ENCODE assay signal across 12 mouse cellular contexts in genomic region chr9:15937837-15938514, GRCm38 (mm10).
DNase-seq lines count a peak whose midpoint lies in the region; ATAC-seq and TF ChIP-seq lines count a peak whose summit lies in the region.
"Had no signal": no experiment of that assay in that cellular context is flagged by ENCODE, and none has a peak within 500 bp of the region (broad histone marks: within the 10 kb centered on the region; RNA-seq: fewer than 3 reads in every experiment).

No protein-coding gene starts in this region.

- H3K27me3 ChIP-seq in hindbrain, embryonic 16.5 days (replicated peaks; ENCODE audit: control insufficient read depth, insufficient read depth, low read length) = no peaks in the 10 kb centered on the region
- H3K27me3 ChIP-seq in hindbrain, embryonic 14.5 days (ENCODE audit: control insufficient read depth, insufficient read depth, low read length) = no peaks in the 10 kb centered on the region
- no peaks in the 10 kb centered on the region for H3K27me3 ChIP-seq in midbrain, embryonic 11.5 days (ENCODE audit: control insufficient read depth, insufficient read depth, low read length)
- no peaks in the 10 kb centered on the region for H3K27me3 ChIP-seq in midbrain, embryonic 16.5 days (ENCODE audit: control insufficient read depth, insufficient read depth, low read depth, low read length)
- no peaks in the 10 kb centered on the region for H3K27me3 ChIP-seq in midbrain, postnatal 0 days (ENCODE audit: insufficient read depth, low read length)
- H3K27me3 ChIP-seq in cerebellum, adult 2 months (ENCODE audit: control insufficient read depth, insufficient read depth, low read length) = no peaks in the 10 kb centered on the region
- H3K27me3 ChIP-seq: heart, embryonic 13.5 days; neural tube, embryonic 12.5 days had no signal

- H3K27ac ChIP-seq in hindbrain, embryonic 16.5 days (ENCODE audit: low read depth, low read length) = no peak overlapping the region
- H3K27ac ChIP-seq in hindbrain, embryonic 14.5 days = no peak overlapping the region
- no peak overlapping the region for H3K27ac ChIP-seq in midbrain, embryonic 11.5 days (ENCODE audit: low read depth, low read length)
- no peak overlapping the region for H3K27ac ChIP-seq in midbrain, embryonic 16.5 days (ENCODE audit: low read length)
- H3K27ac ChIP-seq in midbrain, postnatal 0 days (ENCODE audit: low read depth, low read length) = no peak overlapping the region
- no peak overlapping the region for H3K27ac ChIP-seq in cerebellum, adult 2 months (ENCODE audit: insufficient read depth, low read length)
- H3K27ac ChIP-seq: heart, embryonic 13.5 days; neural tube, embryonic 12.5 days had no signal

- 0 out of 2 replicates have a peak, but pooled peaks have one; percentile 12 for TF ChIP-seq CTCF in midbrain, postnatal 0 days (IDR thresholded peaks at IDR 0.05)
- no peak for TF ChIP-seq CTCF in cerebellum, adult 2 months (IDR thresholded peaks at IDR 0.05; ENCODE audit: borderline replicate concordance, insufficient read depth, low read depth, low read length)

- H3K4me1 ChIP-seq in hindbrain, embryonic 16.5 days (ENCODE audit: control insufficient read depth, insufficient read depth, low read depth, low read length) = no peaks in the 10 kb centered on the region
- H3K4me1 ChIP-seq in hindbrain, embryonic 14.5 days (replicated peaks; ENCODE audit: control insufficient read depth, insufficient read depth, low read length) = no peaks in the 10 kb centered on the region
- no peaks in the 10 kb centered on the region for H3K4me1 ChIP-seq in midbrain, embryonic 11.5 days (ENCODE audit: control insufficient read depth, insufficient read depth, low read length)
- H3K4me1 ChIP-seq in midbrain, embryonic 16.5 days (ENCODE audit: control insufficient read depth, insufficient read depth, low read length) = no peaks in the 10 kb centered on the region
- no peaks in the 10 kb centered on the region for H3K4me1 ChIP-seq in midbrain, postnatal 0 days (ENCODE audit: insufficient read depth, low read length)
- no peaks in the 10 kb centered on the region for H3K4me1 ChIP-seq in cerebellum, adult 2 months (ENCODE audit: control insufficient read depth, insufficient read depth, low read length)
- H3K4me1 ChIP-seq: neural tube, embryonic 12.5 days had no signal

- no peak overlapping the region for H3K4me2 ChIP-seq in hindbrain, embryonic 16.5 days (ENCODE audit: low read length)
- no peak overlapping the region for H3K4me2 ChIP-seq in hindbrain, embryonic 14.5 days (replicated peaks)
- H3K4me2 ChIP-seq in midbrain, embryonic 11.5 days = no peak overlapping the region
- H3K4me2 ChIP-seq in midbrain, embryonic 16.5 days (ENCODE audit: low read length) = no peak overlapping the region
- H3K4me2 ChIP-seq in midbrain, postnatal 0 days (ENCODE audit: low read depth, low read length, poor library complexity, severe bottlenecking) = no peak overlapping the region
- H3K4me2 ChIP-seq: heart, embryonic 13.5 days; neural tube, embryonic 12.5 days had no signal

- no peak overlapping the region for H3K4me3 ChIP-seq in hindbrain, embryonic 16.5 days (ENCODE audit: low read length)
- no peak overlapping the region for H3K4me3 ChIP-seq in hindbrain, embryonic 14.5 days (replicated peaks; ENCODE audit: low read length)
- no peak overlapping the region for H3K4me3 ChIP-seq in midbrain, embryonic 11.5 days (ENCODE audit: low read depth, low read length)
- H3K4me3 ChIP-seq in midbrain, embryonic 16.5 days (ENCODE audit: low read depth, low read length) = no peak overlapping the region
- H3K4me3 ChIP-seq in midbrain, postnatal 0 days (ENCODE audit: low read depth, low read length) = no peak overlapping the region
- no peak overlapping the region for H3K4me3 ChIP-seq in cerebellum, adult 2 months (replicated peaks; ENCODE audit: insufficient read depth, low read depth, low read length)
- H3K4me3 ChIP-seq: heart, embryonic 13.5 days; neural tube, embryonic 12.5 days had no signal

- 75% methylated on average over 28 of the region's 28 CpGs for WGBS in hindbrain, embryonic 16.5 days
- 73% methylated on average over 28 of the region's 28 CpGs for WGBS in hindbrain, embryonic 14.5 days
- 77% methylated on average over 28 of the region's 28 CpGs for WGBS in midbrain, embryonic 11.5 days
- WGBS in midbrain, embryonic 16.5 days = 82% methylated on average over 28 of the region's 28 CpGs
- 79% methylated on average over 28 of the region's 28 CpGs for WGBS in midbrain, postnatal 0 days
- 28% methylated on average over 28 of the region's 28 CpGs for WGBS in cerebellum, adult 2 months

- DNase-seq in hindbrain, embryonic 14.5 days (ENCODE audit: low spot score) = no peak
- no peak for DNase-seq in midbrain, embryonic 11.5 days (ENCODE audit: low spot score, missing footprints)
- DNase-seq in ZHBTc4 (ENCODE audit: low read depth, low spot score) = peak; percentile 60
- no peak for DNase-seq in midbrain, postnatal 0 days (ENCODE audit: low spot score)
- DNase-seq in cerebellum, adult 2 months = no peak
- DNase-seq: kidney, adult 2 months; spleen, adult 18-20 months had no signal

- H3K9ac ChIP-seq in hindbrain, embryonic 16.5 days (ENCODE audit: low read depth, low read length) = no peak overlapping the region
- no peak overlapping the region for H3K9ac ChIP-seq in hindbrain, embryonic 14.5 days
- H3K9ac ChIP-seq in midbrain, embryonic 11.5 days (ENCODE audit: low read length) = no peak overlapping the region
- H3K9ac ChIP-seq in midbrain, embryonic 16.5 days (ENCODE audit: low read depth, low read length) = no peak overlapping the region
- no peak overlapping the region for H3K9ac ChIP-seq in midbrain, postnatal 0 days (replicated peaks; ENCODE audit: low read length, poor library complexity, severe bottlenecking)
- H3K9ac ChIP-seq: heart, embryonic 13.5 days; neural tube, embryonic 12.5 days had no signal

- TF ChIP-seq POLR2A in cerebellum, adult 2 months (IDR thresholded peaks at IDR 0.05; ENCODE audit: borderline replicate concordance, insufficient read depth, low read length) = no peak

- H3K9me3 ChIP-seq in hindbrain, embryonic 16.5 days (ENCODE audit: control insufficient read depth, low read length) = no peaks in the 10 kb centered on the region
- no peaks in the 10 kb centered on the region for H3K9me3 ChIP-seq in hindbrain, embryonic 14.5 days (ENCODE audit: control insufficient read depth, low read length)
- no peaks in the 10 kb centered on the region for H3K9me3 ChIP-seq in midbrain, embryonic 11.5 days (ENCODE audit: control insufficient read depth, low read length)
- H3K9me3 ChIP-seq in midbrain, embryonic 16.5 days (replicated peaks; ENCODE audit: control insufficient read depth, low read length, poor library complexity, severe bottlenecking) = no peaks in the 10 kb centered on the region
- no peaks in the 10 kb centered on the region for H3K9me3 ChIP-seq in midbrain, postnatal 0 days (ENCODE audit: low read length)
- H3K9me3 ChIP-seq: heart, embryonic 13.5 days; neural tube, embryonic 12.5 days had no signal

- H3K36me3 ChIP-seq in hindbrain, embryonic 16.5 days (ENCODE audit: control insufficient read depth, insufficient read depth, low read length) = no peaks in the 10 kb centered on the region
- H3K36me3 ChIP-seq in hindbrain, embryonic 14.5 days (replicated peaks; ENCODE audit: control insufficient read depth, insufficient read depth) = 0 out of 2 replicates have a peak, but pooled peaks cover 5% of the 10 kb centered on the region
- peaks cover 2% of the 10 kb centered on the region; the same call in 1 of the 2 replicates for H3K36me3 ChIP-seq in midbrain, embryonic 11.5 days (ENCODE audit: control insufficient read depth, insufficient read depth, low read length)
- H3K36me3 ChIP-seq in midbrain, embryonic 16.5 days (ENCODE audit: control insufficient read depth, insufficient read depth, low read length) = peaks cover 2% of the 10 kb centered on the region; the same call in 1 of the 2 replicates
- peaks cover 5% of the 10 kb centered on the region; the same call in 1 of the 2 replicates for H3K36me3 ChIP-seq in midbrain, postnatal 0 days (ENCODE audit: insufficient read depth, low read length)
- H3K36me3 ChIP-seq: heart, embryonic 13.5 days had no signal

- peak; percentile 18; the same call in 1 of the 2 replicates for ATAC-seq in hindbrain, embryonic 16.5 days
- no peak; the same call in 1 of the 2 replicates for ATAC-seq in hindbrain, embryonic 14.5 days (ENCODE audit: low FRiP score)
- 0 out of 2 replicates have a peak, but pooled peaks have one; percentile 33 for ATAC-seq in midbrain, embryonic 11.5 days (ENCODE audit: low FRiP score)
- ATAC-seq in midbrain, embryonic 16.5 days = no peak; the same call in 1 of the 2 replicates
- ATAC-seq in midbrain, postnatal 0 days (ENCODE audit: low FRiP score) = peak; percentile 25; the same call in 1 of the 2 replicates
- ATAC-seq: forebrain, embryonic 14.5 days had no signal

Comparison
In these comparisons a context has a peak if more than half of its experiments do, and no peak if none do; other contexts are left out.
1. ATAC-seq: peak in hindbrain, embryonic 16.5 days (single experiment), midbrain, embryonic 11.5 days (single experiment) and midbrain, postnatal 0 days (single experiment); none in hindbrain, embryonic 14.5 days (single experiment) and midbrain, embryonic 16.5 days (single experiment).